Comparison of ENCODE assay signal across 9 mouse cellular contexts in the genomic region with DNA sequence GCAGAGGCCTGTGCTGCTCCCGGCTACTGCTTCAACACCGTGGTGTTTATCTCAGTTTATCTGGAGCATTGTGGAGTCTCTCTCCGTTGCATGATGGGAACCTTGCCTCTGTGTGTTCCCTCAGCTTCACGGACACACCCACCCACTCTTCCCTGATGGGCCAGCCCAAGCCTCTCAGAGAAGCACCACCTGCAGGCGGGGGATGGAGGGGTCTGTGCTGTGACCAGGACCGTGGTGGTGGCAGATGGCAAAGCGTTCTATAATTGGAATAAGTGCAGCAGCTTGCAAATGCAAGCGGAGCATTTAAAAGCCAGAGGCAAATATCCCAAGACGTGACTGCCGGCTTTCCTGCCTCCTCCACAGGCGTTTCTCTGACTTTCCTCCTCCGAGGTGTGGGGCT.
DNase-seq lines count a peak whose midpoint lies in the region; ATAC-seq lines count a peak whose summit lies in the region.
"Had no signal": no experiment of that assay in that cellular context is flagged by ENCODE, and none has a peak within 500 bp of the region (broad histone marks: within the 10 kb centered on the region; RNA-seq: fewer than 3 reads in every experiment).

No protein-coding gene starts in this region.

- no peaks in the 10 kb centered on the region for H3K36me3 ChIP-seq in forebrain, embryonic 12.5 days (replicated peaks)
- no peaks in the 10 kb centered on the region for H3K36me3 ChIP-seq in midbrain, embryonic 15.5 days (replicated peaks)
- H3K36me3 ChIP-seq in kidney, embryonic 15.5 days = no peaks in the 10 kb centered on the region

- H3K4me2 ChIP-seq in forebrain, embryonic 12.5 days = no peak overlapping the region
- H3K4me2 ChIP-seq in midbrain, embryonic 15.5 days = no peak overlapping the region
- no peak overlapping the region for H3K4me2 ChIP-seq in kidney, embryonic 15.5 days

- peak; percentile 17 for DNase-seq in MN1 (ENCODE audit: low spot score)
- peak; percentile 86 for DNase-seq in layer of hippocampus, adult 11-12 months (ENCODE audit: low spot score)
- DNase-seq in ovary, postnatal 36 days (ENCODE audit: low spot score) = no peak
- DNase-seq in adrenal gland, adult 18-20 months (ENCODE audit: low spot score in 2 of 2) = no peak
- DNase-seq in T-cell, adult 2 months (ENCODE audit: low spot score) = no peak
- DNase-seq: heart, adult 11 months had no signal

- H3K4me1 ChIP-seq in forebrain, embryonic 12.5 days = peaks cover 25% of the 10 kb centered on the region
- H3K4me1 ChIP-seq in midbrain, embryonic 15.5 days = peaks cover 16% of the 10 kb centered on the region
- no peaks in the 10 kb centered on the region for H3K4me1 ChIP-seq in kidney, embryonic 15.5 days

- 57% methylated on average over 12 of the region's 12 CpGs for WGBS in forebrain, embryonic 12.5 days
- WGBS in midbrain, embryonic 15.5 days = 36% methylated on average over 12 of the region's 12 CpGs
- 66% methylated on average over 12 of the region's 12 CpGs for WGBS in kidney, embryonic 15.5 days

- peak overlapping the region; percentile 58 for H3K27ac ChIP-seq in forebrain, embryonic 12.5 days
- H3K27ac ChIP-seq in midbrain, embryonic 15.5 days = peak overlapping the region; percentile 43
- H3K27ac ChIP-seq in kidney, embryonic 15.5 days = no peak overlapping the region

- no peaks in the 10 kb centered on the region; the same call in 1 of the 2 replicates for H3K27me3 ChIP-seq in forebrain, embryonic 12.5 days
- H3K27me3 ChIP-seq in midbrain, embryonic 15.5 days (replicated peaks) = no peaks in the 10 kb centered on the region
- 0 out of 2 replicates have a peak, but pooled peaks cover 3% of the 10 kb centered on the region for H3K27me3 ChIP-seq in kidney, embryonic 15.5 days

- H3K4me3 ChIP-seq in forebrain, embryonic 12.5 days (replicated peaks) = no peak overlapping the region
- no peak overlapping the region for H3K4me3 ChIP-seq in midbrain, embryonic 15.5 days
- no peak overlapping the region for H3K4me3 ChIP-seq in kidney, embryonic 15.5 days (replicated peaks)

- ATAC-seq in forebrain, embryonic 12.5 days (ENCODE audit: low FRiP score) = peak; percentile 73; the same call in 1 of the 2 replicates
- no peak for ATAC-seq in midbrain, embryonic 15.5 days (replicated peaks)
- no peak for ATAC-seq in kidney, embryonic 15.5 days (replicated peaks; ENCODE audit: low FRiP score)

- no peak overlapping the region for H3K9ac ChIP-seq in forebrain, embryonic 12.5 days
- H3K9ac ChIP-seq in midbrain, embryonic 15.5 days = no peak overlapping the region
- no peak overlapping the region for H3K9ac ChIP-seq in kidney, embryonic 15.5 days

- H3K9me3 ChIP-seq in forebrain, embryonic 12.5 days = no peaks in the 10 kb centered on the region
- H3K9me3 ChIP-seq in midbrain, embryonic 15.5 days = no peaks in the 10 kb centered on the region
- H3K9me3 ChIP-seq in kidney, embryonic 15.5 days (replicated peaks) = no peaks in the 10 kb centered on the region

Comparison
In these comparisons a context has a peak if more than half of its experiments do, and no peak if none do; other contexts are left out.
1. DNase-seq: peak in MN1 (single experiment) and layer of hippocampus, adult 11-12 months (single experiment); none in ovary, postnatal 36 days (single experiment), adrenal gland, adult 18-20 months (0 of 2) and T-cell, adult 2 months (single experiment).